Mouse (Mus musculus): ENCODE data around the gene Nxph1. TPM values are rescaled to one million over a fixed set of nuclear protein-coding genes. Genes with fewer than 3 reads are reported as not detected.

Nxph1 gene
- total and polyA plus RNA-seq, 3 experiments: not detected

DNA sequence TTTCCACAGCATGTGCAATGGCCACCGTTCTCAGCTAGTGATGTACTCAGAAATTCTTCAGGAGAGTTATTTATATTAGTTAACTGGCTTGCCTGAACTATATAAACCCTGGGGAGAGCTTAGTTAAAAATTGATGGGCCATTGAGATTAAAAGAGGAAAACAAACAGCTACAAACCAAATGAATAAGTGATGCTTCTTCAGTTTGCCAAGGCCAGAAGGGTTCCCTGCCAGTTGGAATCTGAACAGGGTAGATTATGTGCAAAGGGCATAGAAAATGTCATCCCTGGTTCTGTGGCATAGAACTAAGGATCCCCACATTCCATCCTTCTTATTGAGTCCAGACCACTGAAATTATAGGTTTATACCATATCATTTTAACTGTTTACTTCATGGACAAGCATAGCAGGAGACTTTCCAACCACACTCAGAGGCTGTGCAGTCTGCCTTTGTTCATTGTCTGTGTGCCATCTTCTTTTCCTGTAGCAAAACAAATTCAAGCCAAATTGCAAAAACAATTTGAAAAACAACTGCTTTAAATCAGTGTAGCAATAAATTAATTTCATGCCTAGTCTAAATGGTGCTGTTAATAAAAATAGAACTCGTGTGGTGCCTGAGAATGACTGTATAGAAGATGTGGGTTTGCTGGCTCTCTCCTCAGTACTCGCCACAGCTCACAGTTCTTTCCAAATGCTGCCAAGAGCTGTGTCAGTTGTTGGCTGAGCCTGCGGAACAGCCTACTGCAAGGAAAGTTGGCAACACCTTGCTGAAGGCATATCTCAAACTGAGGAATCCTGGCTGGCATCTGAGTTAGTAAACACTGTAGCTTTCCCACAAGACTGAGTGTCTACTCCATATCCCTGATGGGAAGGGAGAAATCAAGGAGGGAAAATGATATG lies 129.8 kb downstream of the Nxph1 start:
- no peak overlapping the region for H3K4me3 ChIP-seq (ENCODE audit: control insufficient read depth in 1 of 2, insufficient read depth in 1 of 2, low read depth in 2 of 2, low read length in 2 of 2)
- H3K4me1 ChIP-seq (ENCODE audit: control insufficient read depth in 1 of 2, insufficient read depth in 2 of 2, low read length in 2 of 2): no peaks in the 10 kb centered on the region
- H3K27me3 ChIP-seq (ENCODE audit: control insufficient read depth in 1 of 2, insufficient read depth in 2 of 2, low read length in 2 of 2): no peaks in the 10 kb centered on the region
- H3K9ac ChIP-seq (ENCODE audit: control insufficient read depth, low read depth, low read length, poor library complexity, severe bottlenecking): no peak overlapping the region
- H3K36me3 ChIP-seq (ENCODE audit: control insufficient read depth in 1 of 2, insufficient read depth in 2 of 2, low read length in 2 of 2): no peaks in the 10 kb centered on the region
- DNase-seq (ENCODE audit: low read depth, low spot score): no peak
- no peaks in the 10 kb centered on the region for H3K9me3 ChIP-seq (replicated peaks; ENCODE audit: insufficient read depth, low read length)
- H3K79me2 ChIP-seq (ENCODE audit: control insufficient read depth, insufficient read depth, low read length, poor library complexity): no peaks in the 10 kb centered on the region
- H3K27ac ChIP-seq (ENCODE audit: control insufficient read depth, low read depth, low read length): no peak overlapping the region
- no peak for TF ChIP-seq ZNF384 (IDR thresholded peaks at IDR 0.05; ENCODE audit: low read depth, low read length)
- no peak for TF ChIP-seq SMC3 (IDR thresholded peaks at IDR 0.05; ENCODE audit: low read depth, low read length)
- no peak for TF ChIP-seq POLR2AphosphoS2 (IDR thresholded peaks at IDR 0.05; ENCODE audit: low read length)
- no peak for TF ChIP-seq USF1 (IDR thresholded peaks at IDR 0.05; ENCODE audit: low read depth, low read length)
- TF ChIP-seq EP300 (IDR thresholded peaks at IDR 0.05; ENCODE audit: low read depth in 1 of 2, low read length in 2 of 2): no peak
- no peak for TF ChIP-seq USF2 (IDR thresholded peaks at IDR 0.05; ENCODE audit: borderline replicate concordance in 1 of 2, insufficient read depth in 1 of 2, low read depth in 1 of 2, low read length in 2 of 2)
- TF ChIP-seq GATA1 (IDR thresholded peaks at IDR 0.05; ENCODE audit: low read depth, low read length): no peak
- TF ChIP-seq ETS1 (IDR thresholded peaks at IDR 0.05; ENCODE audit: low read depth, low read length): no peak
- no peak for TF ChIP-seq TCF12 (IDR thresholded peaks at IDR 0.05; ENCODE audit: low read depth, low read length)
- no peak for TF ChIP-seq HCFC1 (IDR thresholded peaks at IDR 0.05; ENCODE audit: low read depth, low read length)
- no peak for TF ChIP-seq MAFK (IDR thresholded peaks at IDR 0.05; ENCODE audit: borderline replicate concordance, low read depth, low read length)

- DNase-seq (ENCODE audit: low read depth, low spot score): no peak
- no peak overlapping the region for H3K4me3 ChIP-seq (ENCODE audit: control insufficient read depth in 1 of 2, insufficient read depth in 1 of 2, low read depth in 2 of 2, low read length in 2 of 2)
- H3K9me3 ChIP-seq (replicated peaks; ENCODE audit: insufficient read depth, low read length): no peaks in the 10 kb centered on the region
- no peaks in the 10 kb centered on the region for H3K4me1 ChIP-seq (ENCODE audit: control insufficient read depth in 1 of 2, insufficient read depth in 2 of 2, low read length in 2 of 2)
- no peak overlapping the region for H3K27ac ChIP-seq (ENCODE audit: control insufficient read depth, low read depth, low read length)
- TF ChIP-seq NELFE (IDR thresholded peaks at IDR 0.05; ENCODE audit: low read depth, low read length) (no peak), RCOR1 (IDR thresholded peaks at IDR 0.05; ENCODE audit: low read depth, low read length) (no peak), TAL1 (IDR thresholded peaks at IDR 0.05; ENCODE audit: low read length) (no peak), MAZ (IDR thresholded peaks at IDR 0.05; ENCODE audit: low read depth, low read length) (no peak), CTCF (IDR thresholded peaks at IDR 0.05 in 2 of 3, conservative IDR thresholded peaks at IDR 0.05 in 1 of 3; ENCODE audit: control insufficient read depth in 1 of 3, insufficient read depth in 1 of 3, low read depth in 2 of 3, low read length in 3 of 3, poor library complexity in 1 of 3, severe bottlenecking in 1 of 3) (no peak), CHD2 (IDR thresholded peaks at IDR 0.05; ENCODE audit: low read length) (no peak), TCF12 (IDR thresholded peaks at IDR 0.05; ENCODE audit: low read depth, low read length) (no peak), EP300 (IDR thresholded peaks at IDR 0.05; ENCODE audit: low read depth in 1 of 2, low read length in 2 of 2) (no peak), JUND (IDR thresholded peaks at IDR 0.05; ENCODE audit: low read depth, low read length) (no peak), POLR2A (IDR thresholded peaks at IDR 0.05; ENCODE audit: control insufficient read depth in 1 of 2, insufficient read depth in 1 of 2, low read depth in 1 of 2, low read length in 2 of 2, poor library complexity in 1 of 2) (no peak), MYC (IDR thresholded peaks at IDR 0.05; ENCODE audit: low read depth, low read length) (no peak), GATA1 (IDR thresholded peaks at IDR 0.05; ENCODE audit: low read depth, low read length) (no peak), RAD21 (IDR thresholded peaks at IDR 0.05; ENCODE audit: low read depth, low read length) (no peak), MEF2A (IDR thresholded peaks at IDR 0.05; ENCODE audit: extremely low read depth, insufficient replicate concordance, low read depth, low read length, poor library complexity, severe bottlenecking) (no peak), MXI1 (IDR thresholded peaks at IDR 0.05; ENCODE audit: low read depth, low read length) (no peak), E2F4 (IDR thresholded peaks at IDR 0.05; ENCODE audit: borderline replicate concordance, low read depth, low read length) (no peak), ELF1 (IDR thresholded peaks at IDR 0.05; ENCODE audit: low read depth, low read length) (no peak), CHD1 (IDR thresholded peaks at IDR 0.05; ENCODE audit: low read depth, low read length) (no peak), TBP (IDR thresholded peaks at IDR 0.05; ENCODE audit: low read depth, low read length) (no peak), POLR2AphosphoS2 (IDR thresholded peaks at IDR 0.05; ENCODE audit: low read length) (no peak)
- H3K9ac ChIP-seq (ENCODE audit: control insufficient read depth, low read depth, low read length, poor library complexity, severe bottlenecking): no peak overlapping the region
- H3K36me3 ChIP-seq (ENCODE audit: control insufficient read depth in 1 of 2, insufficient read depth in 2 of 2, low read length in 2 of 2): no peaks in the 10 kb centered on the region
- H3K27me3 ChIP-seq (ENCODE audit: control insufficient read depth in 1 of 2, insufficient read depth in 2 of 2, low read length in 2 of 2): no peaks in the 10 kb centered on the region
- no peaks in the 10 kb centered on the region for H3K79me2 ChIP-seq (ENCODE audit: control insufficient read depth, insufficient read depth, low read length, poor library complexity)
Observed at GRCm38 (mm10) chr6:9083851-9084250, 135.6 kb downstream of the Nxph1 start.

All from MEL (cell line).